Mouse (Mus musculus): ENCODE data around the gene Tm4sf4.

GRCm38 (mm10) chr3:57445706-57446105 lies 20.6 kb downstream of the Tm4sf4 start:
- no peak for TF ChIP-seq TCF12 (IDR thresholded peaks at IDR 0.05; ENCODE audit: insufficient read depth, poor library complexity, severe bottlenecking)
- TF ChIP-seq MYOG (IDR thresholded peaks at IDR 0.05; ENCODE audit: control insufficient read depth in 1 of 3, insufficient read depth in 1 of 3, insufficient read length in 2 of 3, low read depth in 2 of 3), result no peak
- TF ChIP-seq USF1 (IDR thresholded peaks at IDR 0.05; ENCODE audit: low read depth), result no peak
- no peak for TF ChIP-seq POLR2A (IDR thresholded peaks at IDR 0.05; ENCODE audit: insufficient read length, low read depth)
- no peak for TF ChIP-seq POLR2AphosphoS2 (IDR thresholded peaks at IDR 0.05; ENCODE audit: insufficient read length, low read depth)
- TF ChIP-seq MAX (IDR thresholded peaks at IDR 0.05; ENCODE audit: low read depth), result no peak
- TF ChIP-seq MYOD1 (IDR thresholded peaks at IDR 0.05; ENCODE audit: control insufficient read depth in 1 of 3, insufficient read length in 2 of 3, low read depth in 2 of 3), result no peak
- no peak for TF ChIP-seq SRF (IDR thresholded peaks at IDR 0.05; ENCODE audit: control insufficient read depth, insufficient read length, low read depth)
- no peak for TF ChIP-seq E2F4 (IDR thresholded peaks at IDR 0.05; ENCODE audit: insufficient read depth)
